Mouse (Mus musculus) spleen, postnatal 4 days (tissue): Measurements from ENCODE around the gene Zbtb17.

ENCODE experiments used
- DNase-seq, 2 experiments: peaks; one replicate each; pipeline ENCODE4 v3.0.0; 2022; ENCODE audit warnings: low spot score in 2 of 2

Zbtb17 gene

GRCm38 (mm10) chr4:141484071-141484470 is 39.6 kb downstream of the Zbtb17 start:
- no peak for DNase-seq

- DNase-seq = no peak
Observed at GRCm38 (mm10) chr4:141487581-141487980, 43.1 kb downstream of the Zbtb17 start.

GRCm38 (mm10) chr4:141488670-141489069 is 44.2 kb downstream of the Zbtb17 start:
- peak in 1 of 2 experiments; percentile 35 for DNase-seq

- DNase-seq = no peak
Observed at GRCm38 (mm10) chr4:141500637-141501036, 56.2 kb downstream of the Zbtb17 start.

GRCm38 (mm10) chr4:141501058-141501457 is 56.6 kb downstream of the Zbtb17 start:
- DNase-seq = no peak

- no peak for DNase-seq
Observed at GRCm38 (mm10) chr4:141502723-141503122, 58.3 kb downstream of the Zbtb17 start.

GRCm38 (mm10) chr4:141504471-141504870 is 60.0 kb downstream of the Zbtb17 start:
- DNase-seq = no peak

- no peak for DNase-seq
Observed at GRCm38 (mm10) chr4:141505810-141506209, 61.4 kb downstream of the Zbtb17 start.

- peak in 1 of 2 experiments; percentile 28 for DNase-seq
Observed at GRCm38 (mm10) chr4:141506352-141506751, 61.9 kb downstream of the Zbtb17 start.

GRCm38 (mm10) chr4:141506893-141507292 is 62.4 kb downstream of the Zbtb17 start:
- DNase-seq = no peak

GRCm38 (mm10) chr4:141510457-141510856 is 66.0 kb downstream of the Zbtb17 start:
- DNase-seq = no peak

- DNase-seq = no peak
Observed at GRCm38 (mm10) chr4:141512145-141512544, 67.7 kb downstream of the Zbtb17 start.

GRCm38 (mm10) chr4:141514179-141514641 is 69.8 kb downstream of the Zbtb17 start:
- no peak for DNase-seq
